Mouse (Mus musculus) embryonic facial prominence, embryonic 13.5 days (tissue): ENCODE results near the gene Pou6f1. TPM values are rescaled to one million over a fixed set of nuclear protein-coding genes. Genes with fewer than 3 reads are reported as not detected.
"Not testable (repeated sequence)": the region's sequence is repeated elsewhere in the genome, so short reads cannot be mapped to it uniquely, and the experiment has no call there.

Experiments
- ATAC-seq: fragments of 200-750 bp; cut with Nextera tagmentation; 2 replicates; pipeline ENCODE4 v1.8.0; 2017; ENCODE audit warnings: low read depth; ENCODE audit not compliant: insufficient number of reproducible peaks, insufficient read depth, low FRiP score, low TSS enrichment
- H3K27ac ChIP-seq: fragments of 300-500 bp; sonication (generic); 2 replicates; pipeline ENCODE4 v1.5.1; 2015; ENCODE audit warnings: moderate library complexity, mild to moderate bottlenecking, inconsistent platforms
- H3K27me3 ChIP-seq: fragments of 300-500 bp; sonication (generic); 2 replicates; pipeline ENCODE4 v1.6.1; 2015; ENCODE audit warnings: mild to moderate bottlenecking, inconsistent platforms
- H3K36me3 ChIP-seq: fragments of 300-500 bp; sonication (generic); 2 replicates; pipeline ENCODE4 v1.6.1; 2015; ENCODE audit warnings: mild to moderate bottlenecking, inconsistent platforms
- H3K4me1 ChIP-seq: fragments of 300-500 bp; sonication (generic); 2 replicates; pipeline ENCODE4 v1.6.1; 2015; ENCODE audit warnings: inconsistent platforms
- H3K4me2 ChIP-seq: fragments of 300-500 bp; sonication (generic); 2 replicates; pipeline ENCODE4 v1.6.1; 2015; ENCODE audit warnings: moderate library complexity, mild to moderate bottlenecking, inconsistent platforms
- H3K4me3 ChIP-seq: fragments of 300-500 bp; sonication (generic); 2 replicates; pipeline ENCODE4 v1.5.1; 2015; ENCODE audit warnings: mild to moderate bottlenecking, inconsistent platforms
- H3K9ac ChIP-seq: fragments of 300-500 bp; sonication (generic); 2 replicates; pipeline ENCODE4 v1.6.1; 2015; ENCODE audit warnings: mild to moderate bottlenecking, inconsistent platforms
- H3K9me3 ChIP-seq: fragments of 300-500 bp; sonication (generic); 2 replicates; pipeline ENCODE4 v1.6.1; 2016; ENCODE audit warnings: inconsistent platforms
- WGBS: fragments of 180-500 bp; shearing (Covaris S2); methylation state at CpG from one replicate; pipeline ENCODE4 v1.1.7; 2015; ENCODE audit warnings: mixed read lengths; 5-methylcytosine and 5-hydroxymethylcytosine counted together
- microRNA-seq: library from miRNA; unstranded; fragments of <30 nt; microRNA quantifications from one replicate; pipeline ENCODE4, GENCODE M21; 2016
- polyA plus RNA-seq: library from polyadenylated mRNA; unstranded; fragments of >200 nt; fragmentation: Nextera tagmentation; extraction: Ambion mirVana; gene quantifications from 2 replicates; pipeline ENCODE4 v1.2.1, GENCODE M21; 2015

Gene Pou6f1
- polyA plus RNA-seq, 1 experiment from 2014 or later = 14.4 TPM

DNA sequence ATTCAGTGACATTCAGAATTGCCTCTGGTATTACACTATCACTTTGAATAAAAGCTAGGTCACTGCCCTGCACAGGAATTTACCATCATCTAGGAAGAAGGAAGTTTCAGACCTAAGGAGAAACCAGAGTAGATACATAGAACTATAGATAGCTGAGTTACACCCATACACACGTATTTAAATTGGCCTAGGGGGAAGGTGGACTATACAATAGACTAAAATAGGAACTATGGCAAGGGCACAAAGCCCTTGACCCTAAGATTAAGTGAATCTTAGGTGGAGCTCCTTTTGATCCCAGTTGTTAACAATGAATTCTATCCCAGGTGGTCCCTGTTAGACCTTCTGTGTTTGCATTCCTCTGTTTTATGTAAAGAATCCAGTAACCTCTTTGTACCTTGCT lies 58.8 kb downstream of the Pou6f1 start:
- not testable (repeated sequence) for H3K9ac ChIP-seq, H3K4me3 ChIP-seq, H3K4me2 ChIP-seq, H3K4me1 ChIP-seq, H3K27me3 ChIP-seq, ATAC-seq, H3K27ac ChIP-seq
- 88% methylated on average over 1 of the region's 1 CpGs for WGBS
- Histone ChIP-seq H3K36me3 (peaks cover 45% of the 10 kb centered on the region), H3K9me3 (peaks cover 11% of the 10 kb centered on the region)

DNA sequence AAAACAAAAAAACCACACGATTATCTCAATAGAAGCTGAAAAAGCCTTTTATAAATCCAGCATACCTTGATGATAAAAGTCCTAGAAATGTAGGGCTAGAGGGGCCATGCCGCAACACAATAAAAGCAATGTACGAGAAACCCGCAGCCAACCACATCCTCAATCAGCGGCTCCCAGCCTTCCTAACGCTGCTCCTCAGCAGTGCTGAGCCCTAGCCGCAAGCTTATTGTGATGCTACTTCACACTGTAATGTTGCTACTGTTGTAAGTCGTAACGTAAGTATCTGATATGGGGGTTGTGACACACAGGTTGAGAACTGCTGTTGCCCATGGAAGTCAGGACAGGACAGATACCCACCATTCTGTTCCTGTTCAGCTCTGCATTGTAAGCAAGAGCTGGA lies 60.4 kb downstream of the Pou6f1 start:
- 96% methylated on average over 9 of the region's 9 CpGs for WGBS
- H3K4me3 ChIP-seq = no peak overlapping the region
- no peak overlapping the region for H3K9ac ChIP-seq
- no peak for ATAC-seq
- H3K27me3 ChIP-seq = no peaks in the 10 kb centered on the region
- H3K9me3 ChIP-seq = no peaks in the 10 kb centered on the region
- no peak overlapping the region for H3K27ac ChIP-seq
- peaks cover 53% of the 10 kb centered on the region for H3K36me3 ChIP-seq
- no peaks in the 10 kb centered on the region for H3K4me1 ChIP-seq
- no peak overlapping the region for H3K4me2 ChIP-seq

DNA sequence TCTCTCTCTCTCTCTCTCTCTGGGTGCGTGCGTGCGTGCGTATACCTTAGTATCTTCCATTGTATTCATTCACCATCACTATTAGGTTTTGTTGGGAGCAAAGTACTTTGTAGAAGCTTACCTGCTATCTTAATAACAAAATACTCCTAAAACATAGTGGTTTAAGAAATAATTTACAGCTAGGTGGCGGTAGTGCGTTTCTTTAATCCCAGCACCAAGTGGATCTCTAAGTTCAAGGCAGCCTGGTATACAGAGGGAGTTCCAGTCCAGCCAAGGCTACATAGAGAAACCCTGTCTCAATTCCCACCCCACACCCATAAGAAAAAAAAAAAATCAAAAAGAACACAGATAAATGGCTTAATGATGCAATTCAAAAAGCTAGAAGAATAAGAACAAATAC lies 61.9 kb downstream of the Pou6f1 start:
- peaks cover 54% of the 10 kb centered on the region for H3K36me3 ChIP-seq
- H3K27me3 ChIP-seq = no peaks in the 10 kb centered on the region
- H3K4me1 ChIP-seq = no peaks in the 10 kb centered on the region
- 92% methylated on average over 6 of the region's 6 CpGs for WGBS
- H3K4me3 ChIP-seq = no peak overlapping the region
- no peaks in the 10 kb centered on the region for H3K9me3 ChIP-seq
- no peak for ATAC-seq
- no peak overlapping the region for H3K4me2 ChIP-seq
- no peak overlapping the region for H3K27ac ChIP-seq
- no peak overlapping the region for H3K9ac ChIP-seq

DNA sequence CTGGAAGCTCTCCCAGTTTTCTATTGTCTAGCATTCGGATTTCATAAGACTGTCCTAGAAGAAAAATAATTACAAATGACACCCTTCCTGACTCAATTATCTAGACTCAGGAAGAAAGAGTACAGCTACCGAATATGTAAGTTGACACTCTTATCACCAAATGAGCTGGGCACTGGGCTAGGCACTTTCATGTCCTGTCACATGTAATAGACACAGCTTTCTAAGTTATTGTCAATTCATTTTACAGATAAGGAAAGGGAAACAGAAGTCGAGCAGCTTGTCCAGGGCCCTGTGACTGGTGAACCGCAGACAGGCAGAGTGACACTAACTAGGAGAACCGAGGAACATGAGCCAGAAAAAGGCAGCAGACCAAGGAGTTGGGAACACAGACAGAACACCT lies 71.9 kb downstream of the Pou6f1 start:
- Histone ChIP-seq H3K4me3 (no peak overlapping the region), H3K27me3 (no peaks in the 10 kb centered on the region), H3K4me2 (no peak overlapping the region), H3K9me3 (no peaks in the 10 kb centered on the region), H3K27ac (no peak overlapping the region), H3K36me3 (peaks cover 25% of the 10 kb centered on the region), H3K9ac (no peak overlapping the region), H3K4me1 (no peaks in the 10 kb centered on the region)
- 77% methylated on average over 5 of the region's 5 CpGs for WGBS
- ATAC-seq = no peak

DNA sequence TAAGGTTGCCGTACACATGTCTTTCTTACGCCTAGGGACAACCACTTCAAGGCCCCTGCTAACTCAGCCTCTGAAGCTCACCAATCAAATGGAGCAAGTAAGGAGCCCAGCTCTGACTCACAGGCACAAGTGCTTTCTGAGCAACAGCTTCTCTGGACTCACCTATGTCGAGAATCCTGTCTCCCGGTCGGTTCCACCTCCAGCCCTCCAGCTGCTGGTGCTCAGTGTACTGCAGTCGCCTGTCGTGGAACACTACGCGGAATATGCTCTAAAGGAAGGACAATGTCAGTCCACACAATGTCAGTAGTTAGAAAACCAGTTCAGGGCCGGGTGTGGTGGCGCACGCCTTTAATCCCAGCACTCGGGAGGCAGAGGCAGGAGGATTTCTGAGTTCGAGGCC lies 74.4 kb downstream of the Pou6f1 start:
- 87% methylated on average over 14 of the region's 14 CpGs for WGBS
- Histone ChIP-seq H3K4me2 (no peak overlapping the region), H3K36me3 (peaks cover 39% of the 10 kb centered on the region), H3K27me3 (no peaks in the 10 kb centered on the region), H3K9me3 (no peaks in the 10 kb centered on the region), H3K9ac (no peak overlapping the region), H3K27ac (no peak overlapping the region), H3K4me3 (no peak overlapping the region), H3K4me1 (no peaks in the 10 kb centered on the region)
- ATAC-seq = no peak

Small RNA genes within 50 kb of the gene (microRNA-seq; reads per million reads assigned to microRNA genes)
- gene Mir6961 = not detected

Other genes starting within 250 kb of the Pou6f1 start
- not detected in 2 replicates for gene Methig1, start 246.8 kb downstream of the Pou6f1 start, polyA plus RNA-seq
- gene Mettl7a2, start 246.8 kb downstream of the Pou6f1 start, polyA plus RNA-seq = not detected in 2 replicates
- gene Higd1c, start 235.4 kb downstream of the Pou6f1 start, polyA plus RNA-seq = not detected in 2 replicates
- 0.10 TPM in 1 of 2 replicates, not detected in the other for gene Gm5475, start 177.8 kb downstream of the Pou6f1 start, polyA plus RNA-seq
- 21.8 and 22.0 TPM in 2 replicates for gene Slc11a2, start 174.9 kb downstream of the Pou6f1 start, polyA plus RNA-seq
- 31.4 and 33.0 TPM in 2 replicates for gene Letmd1, start 131.0 kb downstream of the Pou6f1 start, polyA plus RNA-seq
- gene Csrnp2, start 104.5 kb downstream of the Pou6f1 start, polyA plus RNA-seq = 24.3 and 24.8 TPM in 2 replicates
- 26.4 and 32.5 TPM in 2 replicates for gene Tfcp2, start 48.0 kb downstream of the Pou6f1 start, polyA plus RNA-seq
- 155 and 159 TPM in 2 replicates for gene Dazap2, start 15.4 kb upstream of the Pou6f1 start, polyA plus RNA-seq
- gene Smagp, start 37.0 kb upstream of the Pou6f1 start, polyA plus RNA-seq = 9.2 and 10.1 TPM in 2 replicates
- 2.1 and 4.7 TPM in 2 replicates for gene Bin2, start 69.6 kb upstream of the Pou6f1 start, polyA plus RNA-seq
- 1.5 and 2.1 TPM in 2 replicates for gene Cela1, start 87.9 kb upstream of the Pou6f1 start, polyA plus RNA-seq
- gene Galnt6, start 129.4 kb upstream of the Pou6f1 start, polyA plus RNA-seq = 1.1 and 1.3 TPM in 2 replicates
- gene Slc4a8, start 161.8 kb upstream of the Pou6f1 start, polyA plus RNA-seq = 5.0 and 6.3 TPM in 2 replicates